Mouse (Mus musculus): ENCODE measurements around the gene Trappc13. TPM values are rescaled to one million over a fixed set of nuclear protein-coding genes. Genes with fewer than 3 reads are reported as not detected.

The Trappc13 gene
- polyA plus RNA-seq (2012; rRNA removed; ENCODE audit: low replicate concordance): 12.8 and 14.4 TPM in 2 replicates

DNA sequence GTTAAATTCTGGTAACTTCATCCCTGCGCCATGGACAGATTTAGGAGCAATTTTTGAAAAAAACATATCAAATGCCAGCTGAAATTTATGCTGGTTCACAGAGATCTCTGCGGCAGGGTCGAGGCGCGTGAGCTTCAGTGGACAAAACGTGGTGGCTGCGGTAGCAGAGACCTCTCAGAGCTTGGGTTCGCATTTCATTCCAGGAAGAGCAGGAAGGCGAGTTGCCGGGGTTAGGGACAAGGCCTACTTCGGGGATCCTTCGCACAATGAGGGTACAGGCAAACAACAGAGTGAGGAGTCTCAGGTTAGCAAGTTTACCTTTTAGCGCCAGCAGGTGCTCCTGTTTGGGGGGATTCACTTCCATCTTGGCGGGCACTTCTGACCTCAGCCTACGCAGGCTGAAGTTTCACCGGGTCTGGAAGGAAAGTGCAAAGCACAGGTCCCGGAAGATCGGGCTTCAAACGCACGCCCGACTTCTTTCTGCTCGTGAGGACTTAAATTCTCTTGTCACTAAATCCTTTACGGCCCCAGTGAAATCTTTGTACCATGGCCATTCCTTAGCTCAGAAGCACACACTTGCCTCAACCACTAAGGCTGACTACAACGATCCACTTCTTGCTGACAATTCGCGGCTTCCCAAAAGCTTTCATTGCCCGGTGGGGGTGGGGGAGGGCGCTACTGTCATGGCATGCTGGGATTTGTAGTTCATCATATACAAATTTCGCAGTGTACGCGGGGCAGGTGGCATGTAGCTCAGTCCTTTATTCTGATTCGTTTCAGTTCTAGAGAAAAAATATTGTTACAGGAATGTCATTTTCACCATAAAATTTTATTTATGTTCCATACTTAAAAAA lies at the start of gene Trappc13:
Gene Trappc13, minus strand, starts transcription at position 674 of the 854 bp plus-strand sequence.

DNA sequence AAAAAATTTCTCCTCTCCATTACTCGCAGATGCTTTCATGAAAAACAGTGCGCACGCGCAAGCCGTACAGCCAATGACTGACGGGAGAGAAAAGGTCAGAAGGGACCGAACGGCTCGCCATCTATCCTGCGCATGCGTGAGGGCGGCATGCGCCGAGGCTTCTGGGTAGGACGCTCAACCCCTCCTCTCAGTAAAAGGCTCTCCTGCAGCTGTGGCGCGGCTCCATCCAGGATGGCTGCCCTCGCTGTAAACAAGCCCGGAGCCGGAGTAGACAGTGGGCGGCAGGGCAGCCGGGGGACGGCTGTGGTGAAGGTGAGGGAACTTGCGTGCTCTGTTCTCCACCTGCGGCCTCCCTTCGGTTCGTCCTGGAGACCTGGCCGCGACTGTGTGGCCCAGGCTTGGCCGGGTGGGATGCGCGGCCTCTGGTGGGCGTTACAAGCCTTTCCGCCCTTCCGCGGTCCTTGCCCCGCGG lies 417 bp upstream of the Trappc13 start, which contains the start of gene Trim23:
Gene Trim23, plus strand, starts transcription at position 148 of the 472 bp plus-strand sequence.

DNA sequence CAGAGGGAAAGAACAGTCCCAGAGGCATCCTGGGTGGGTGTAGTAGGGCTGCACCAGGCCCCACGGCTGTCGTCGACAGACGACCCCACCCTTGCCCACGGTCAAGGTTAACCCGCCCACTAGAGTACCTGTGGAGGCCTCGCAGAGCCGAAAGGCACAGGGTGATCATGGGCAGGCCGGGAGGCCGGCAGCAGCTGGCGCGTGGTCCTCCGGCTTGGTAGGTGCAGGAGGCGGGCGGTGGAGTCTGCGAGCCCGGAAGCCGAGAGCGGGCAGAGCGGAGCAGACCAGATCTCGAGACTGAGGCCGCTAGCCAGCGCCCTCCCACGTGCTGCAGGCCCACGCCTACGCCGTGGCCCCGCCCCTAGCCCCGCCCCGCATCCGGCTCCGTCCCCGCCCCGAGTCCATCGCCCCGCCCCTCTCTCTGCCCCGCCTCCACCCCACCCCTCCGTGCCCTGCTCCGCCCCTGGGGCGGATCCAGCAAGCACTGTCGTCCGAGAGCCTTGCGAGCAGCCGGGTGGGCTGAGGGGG lies 68.9 kb downstream of the Trappc13 start, which contains the start of the genes Nln and Sgtb:
Gene Nln, minus strand, starts transcription at position 327 of the 528 bp plus-strand sequence.
Gene Sgtb, plus strand, starts transcription at position 454 of the 528 bp plus-strand sequence.

Other genes with a start within 250 kb of the Trappc13 start
- 15.6 and 22.1 TPM in 2 replicates for gene Nln, start 68.9 kb downstream of the Trappc13 start, polyA plus RNA-seq (2012; rRNA removed; ENCODE audit: low replicate concordance)
- gene Sgtb, start 68.7 kb downstream of the Trappc13 start, polyA plus RNA-seq (2012; rRNA removed; ENCODE audit: low replicate concordance): 1.9 and 2.1 TPM in 2 replicates
- 4.2 and 4.4 TPM in 2 replicates for gene Trim23, start 328 bp upstream of the Trappc13 start, polyA plus RNA-seq (2012; rRNA removed; ENCODE audit: low replicate concordance)
- gene Cenpk, start 50.1 kb upstream of the Trappc13 start, polyA plus RNA-seq (2012; rRNA removed; ENCODE audit: low replicate concordance): 0.52 and 0.72 TPM in 2 replicates
- 1.6 and 3.0 TPM in 2 replicates for gene Ppwd1, start 50.4 kb upstream of the Trappc13 start, polyA plus RNA-seq (2012; rRNA removed; ENCODE audit: low replicate concordance)
- gene Adamts6, start 109.4 kb upstream of the Trappc13 start, polyA plus RNA-seq (2012; rRNA removed; ENCODE audit: low replicate concordance): 1.6 and 3.9 TPM in 2 replicates

Measured in subcutaneous adipose tissue, adult 2 months (tissue).